Mouse (Mus musculus) megakaryocyte, embryonic 14.5 days (primary cell): ENCODE results near the gene Pigr.

Source experiments
- FLI1 ChIP-seq: IDR thresholded peaks from 2 replicates; pipeline ENCODE4 v1.6.1; 2012; ENCODE audit warnings: low read length, inconsistent platforms, mixed read lengths
- GATA1 ChIP-seq: IDR thresholded peaks from 3 replicates; pipeline ENCODE4 v1.6.1; 2012; ENCODE audit warnings: mixed read lengths, low read length, inconsistent platforms, borderline replicate concordance

DNA sequence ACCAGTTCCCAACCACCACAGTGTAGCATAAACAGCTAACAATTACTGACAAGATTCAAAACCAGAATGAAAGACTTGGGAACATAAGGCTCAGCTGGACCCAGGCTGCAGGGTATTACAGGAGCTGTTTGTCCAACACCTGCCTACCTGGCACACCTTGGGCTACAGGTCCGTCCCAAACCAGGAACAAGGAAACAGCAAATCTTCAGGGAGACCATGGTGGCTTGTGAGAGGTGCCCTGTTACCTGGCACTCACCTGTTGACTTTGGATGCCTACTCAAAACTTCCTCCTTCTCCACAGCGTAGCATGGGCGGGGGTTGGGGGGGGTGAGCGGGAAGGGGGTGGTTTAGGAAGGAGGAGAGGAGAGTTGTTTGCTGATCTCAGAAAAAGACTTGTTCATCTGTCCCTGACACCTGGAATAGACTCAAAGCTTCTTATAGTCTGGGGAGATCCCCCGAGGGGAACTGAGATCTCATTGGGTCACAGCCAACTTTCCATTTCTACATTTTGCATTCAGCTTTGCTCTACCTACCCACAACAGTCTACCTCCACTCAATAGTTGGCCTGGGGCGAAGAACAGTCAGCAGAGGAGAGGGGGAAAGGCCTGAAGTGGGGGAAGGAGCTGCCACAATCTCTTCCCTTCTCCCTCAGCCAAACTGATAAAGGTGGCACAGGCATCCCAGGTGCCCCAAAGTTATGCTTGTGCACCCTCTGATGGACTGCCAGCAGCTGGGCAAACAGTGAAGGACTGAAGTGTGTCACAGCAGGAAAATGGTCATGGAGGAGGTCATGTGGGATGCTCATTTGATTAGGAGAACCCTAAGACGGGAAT is 6.0 kb upstream of the Pigr start:
- TF ChIP-seq GATA1, result no peak
- TF ChIP-seq FLI1, result no peak
